Mouse (Mus musculus): ENCODE measurements around the gene Tmem164. TPM values are rescaled to one million over a fixed set of nuclear protein-coding genes. Genes with fewer than 3 reads are reported as not detected.

The Tmem164 gene
- total RNA-seq (2023): 17.8 to 22.8 TPM (median 21.2 TPM) in 4 replicates

GRCm38 (mm10) chrX:142681056-142681615 is at the start of gene Tmem164:
TSS of gene Tmem164 (plus strand) at chrX:142681406.

